Mouse (Mus musculus) c-Kit-positive CD71-negative TER-119-negative erythroid progenitor cells, embryonic 14.5 days (primary cell): ENCODE data around the gene Ssbp3.

Experiments
- DNase-seq: peaks from one replicate; pipeline ENCODE4 v3.0.0-alpha.2; 2013; ENCODE audit warnings: low read depth

Ssbp3 gene

DNA sequence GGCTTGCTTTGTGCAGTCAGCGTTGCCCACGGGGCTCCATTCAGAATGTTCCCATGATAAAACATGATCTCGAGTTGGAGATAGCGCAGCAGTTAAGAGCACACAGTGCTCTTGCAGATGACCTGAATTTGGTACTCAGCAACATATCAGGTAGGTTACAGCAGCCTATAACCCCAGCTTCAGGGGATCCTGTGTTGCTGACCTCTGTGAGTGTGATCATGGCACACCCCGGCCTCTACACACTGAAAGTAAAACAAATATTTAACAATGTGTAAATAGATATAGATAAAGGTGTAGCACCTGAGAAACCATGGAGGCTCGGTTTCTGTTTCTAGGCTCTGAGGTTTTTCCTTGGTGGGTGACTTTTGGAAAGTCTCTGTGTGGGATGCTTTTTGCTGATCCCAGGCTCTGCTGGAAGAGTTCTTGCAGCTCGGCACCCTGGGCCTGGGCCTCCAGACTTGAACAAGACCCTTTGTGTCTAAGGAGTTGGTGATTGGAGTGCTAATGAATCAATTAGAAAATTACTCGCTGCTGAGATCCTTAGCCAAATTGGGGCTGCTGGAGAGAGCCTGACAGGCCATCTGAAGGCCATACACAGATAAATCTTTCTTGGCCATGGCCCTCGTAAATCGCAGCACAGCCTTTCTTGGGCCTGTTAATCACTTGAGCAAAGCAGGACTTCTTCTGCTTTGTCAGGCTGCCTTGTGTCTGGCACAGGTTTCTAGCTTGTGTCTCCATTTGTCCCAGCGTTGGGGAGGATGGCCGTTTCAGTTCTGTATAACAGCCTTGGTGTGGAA is 49.2 kb downstream of the Ssbp3 start:
- DNase-seq = no peak

DNA sequence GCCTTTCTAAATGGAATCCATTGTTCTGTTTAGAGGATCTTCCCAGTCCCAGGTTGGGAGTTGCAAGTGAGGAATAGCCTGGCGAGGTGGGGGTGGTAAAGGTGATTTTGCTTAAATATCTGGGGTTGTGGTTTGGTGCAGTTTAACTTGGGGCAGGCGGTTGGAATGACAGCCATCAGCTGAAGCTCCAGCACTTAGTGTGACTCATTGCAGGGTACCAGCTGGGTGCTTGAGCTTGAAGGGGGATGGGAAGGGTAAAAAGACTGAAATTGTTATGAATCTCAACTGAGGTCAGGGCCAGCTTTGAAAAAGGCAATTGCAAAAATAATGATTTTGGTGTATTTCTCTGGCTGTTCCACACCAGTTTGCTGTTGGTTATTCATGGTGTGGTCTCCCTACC is 50.0 kb downstream of the Ssbp3 start:
- DNase-seq = no peak

DNA sequence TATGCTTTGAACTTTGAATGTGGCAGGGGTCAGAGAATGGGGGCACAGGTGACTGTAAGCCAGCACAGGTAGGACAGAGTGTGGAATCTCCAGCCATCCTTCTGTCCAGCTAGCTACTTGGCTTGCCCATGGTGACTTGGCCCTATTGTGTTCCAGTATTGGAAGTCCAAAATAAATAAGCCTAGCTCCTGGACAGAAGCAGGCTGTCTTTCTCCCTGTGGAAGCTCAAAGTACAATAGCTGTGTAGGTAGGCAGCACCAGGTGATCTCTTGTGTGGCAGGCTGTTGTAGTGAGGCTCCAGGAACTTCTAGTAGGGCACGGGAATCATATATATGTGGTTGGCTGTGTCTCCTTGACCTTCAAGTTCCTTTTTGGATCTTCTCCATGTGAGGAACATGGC is 50.8 kb downstream of the Ssbp3 start:
- no peak for DNase-seq

DNA sequence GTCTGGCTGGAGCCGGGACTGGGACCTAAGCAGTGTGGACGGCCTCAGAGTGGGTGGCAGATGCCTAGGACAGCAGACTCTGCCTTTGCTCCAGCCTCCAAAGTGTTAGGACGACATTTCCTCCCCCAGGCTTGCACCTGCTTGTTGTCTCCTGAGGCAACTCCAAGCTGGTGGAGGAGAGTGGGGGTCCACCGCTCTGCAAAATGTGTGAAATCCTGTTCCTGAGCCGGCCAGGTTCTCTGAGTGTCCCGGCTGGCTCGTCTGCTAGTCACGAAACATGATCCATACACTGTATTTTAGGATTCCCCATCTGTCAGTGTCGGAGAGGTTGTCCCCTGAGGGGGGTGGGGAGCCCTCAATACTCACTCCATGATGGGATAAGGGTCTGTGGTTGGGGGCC is 53.9 kb downstream of the Ssbp3 start:
- no peak for DNase-seq

DNA sequence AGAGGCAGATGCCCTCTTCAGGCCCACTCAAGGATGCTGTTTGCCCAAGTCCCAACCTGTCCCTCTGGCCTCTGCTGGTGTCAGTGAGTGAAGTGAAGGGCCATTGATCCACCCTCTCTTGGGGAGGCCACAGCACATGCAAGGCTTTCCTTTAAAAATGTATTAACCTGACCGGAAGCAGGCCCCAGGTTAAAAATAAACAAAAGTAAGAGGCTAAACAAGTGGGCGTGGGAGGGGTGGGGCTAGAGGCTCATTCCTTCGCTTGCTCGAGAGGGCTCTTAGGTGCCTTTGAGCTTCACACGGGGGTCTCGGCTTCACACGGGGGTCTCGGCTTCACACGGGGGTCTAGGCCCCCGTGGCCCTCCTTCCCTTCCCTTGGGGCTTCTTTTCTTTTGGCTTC is 54.5 kb downstream of the Ssbp3 start:
- no peak for DNase-seq

DNA sequence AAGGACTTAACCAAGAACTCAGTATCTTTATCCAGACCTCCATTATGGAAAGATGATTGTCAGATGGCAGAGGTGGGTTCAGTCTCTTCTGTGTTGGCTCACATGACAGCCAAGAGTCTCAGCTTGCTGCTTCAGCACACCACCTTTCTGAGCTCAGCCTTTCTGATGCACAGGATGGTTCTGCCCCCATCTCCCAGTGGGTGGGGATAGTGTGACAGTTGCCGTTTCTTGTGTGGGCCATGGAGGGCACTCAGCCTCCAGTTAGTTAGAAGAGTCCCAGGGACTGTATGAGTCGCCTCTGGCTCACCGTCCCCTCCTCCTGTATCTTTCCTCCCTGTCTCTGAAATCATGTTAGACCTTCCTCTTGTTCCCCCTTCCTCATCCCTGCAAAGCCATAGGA is 55.9 kb downstream of the Ssbp3 start:
- no peak for DNase-seq

DNA sequence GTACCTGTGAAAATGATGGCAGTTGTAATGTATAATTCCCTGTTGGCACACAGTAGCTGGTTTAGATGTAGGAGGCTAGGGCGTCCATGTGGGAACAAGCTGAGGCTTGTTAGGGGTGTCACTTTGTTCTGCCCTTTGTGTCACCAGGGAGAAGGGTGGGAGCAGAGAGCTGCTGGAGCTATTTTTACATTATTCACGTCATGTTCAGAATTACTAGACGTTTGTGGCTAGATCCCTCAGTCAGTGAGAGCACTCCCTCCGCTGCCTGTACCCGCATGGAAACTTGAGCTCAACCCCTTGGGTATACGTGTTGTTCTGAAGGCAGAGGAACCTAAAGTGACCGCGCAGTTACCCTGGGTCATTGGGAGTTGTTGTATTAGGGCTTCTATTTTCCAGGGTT is 58.4 kb downstream of the Ssbp3 start:
- no peak for DNase-seq

DNA sequence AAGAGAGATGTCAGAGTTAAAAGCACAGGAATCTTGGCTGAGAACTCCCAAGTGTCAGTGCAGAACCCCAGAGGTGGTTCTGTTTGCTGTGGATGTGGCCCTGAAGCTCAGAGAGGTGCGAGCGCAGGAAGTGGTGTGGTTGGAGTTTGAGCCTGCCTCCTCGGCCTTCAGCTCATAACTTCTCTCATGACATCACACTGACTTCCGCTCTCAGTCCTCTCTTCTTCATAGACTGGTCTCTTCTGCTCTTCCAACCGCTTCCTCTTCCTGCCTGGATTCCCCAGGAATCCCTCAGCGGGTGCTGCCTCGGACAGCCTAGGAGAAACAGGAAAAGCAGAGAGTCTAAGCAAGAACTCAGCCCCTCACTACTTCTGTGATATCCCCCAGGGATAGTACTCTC is 60.3 kb downstream of the Ssbp3 start:
- DNase-seq = no peak

DNA sequence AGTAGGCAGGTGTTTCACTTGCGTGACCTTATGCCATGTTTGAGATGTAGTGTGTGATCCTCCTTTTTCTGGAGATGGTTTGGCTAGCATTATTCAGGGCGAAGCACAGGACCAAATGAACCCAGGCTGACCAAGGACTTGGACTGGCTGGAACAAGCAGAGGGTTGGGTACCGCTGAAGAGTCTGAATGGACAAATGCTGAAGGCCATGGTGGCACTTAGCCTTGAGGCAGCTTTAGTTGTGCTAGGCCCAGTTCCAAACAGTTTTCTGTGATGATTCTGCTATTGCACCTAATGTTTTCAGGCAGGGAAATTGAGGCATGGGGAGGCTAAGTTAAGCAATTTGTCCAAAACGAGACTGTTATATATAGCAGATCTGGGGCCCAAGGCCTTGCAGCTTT is 61.6 kb downstream of the Ssbp3 start:
- DNase-seq = no peak

DNA sequence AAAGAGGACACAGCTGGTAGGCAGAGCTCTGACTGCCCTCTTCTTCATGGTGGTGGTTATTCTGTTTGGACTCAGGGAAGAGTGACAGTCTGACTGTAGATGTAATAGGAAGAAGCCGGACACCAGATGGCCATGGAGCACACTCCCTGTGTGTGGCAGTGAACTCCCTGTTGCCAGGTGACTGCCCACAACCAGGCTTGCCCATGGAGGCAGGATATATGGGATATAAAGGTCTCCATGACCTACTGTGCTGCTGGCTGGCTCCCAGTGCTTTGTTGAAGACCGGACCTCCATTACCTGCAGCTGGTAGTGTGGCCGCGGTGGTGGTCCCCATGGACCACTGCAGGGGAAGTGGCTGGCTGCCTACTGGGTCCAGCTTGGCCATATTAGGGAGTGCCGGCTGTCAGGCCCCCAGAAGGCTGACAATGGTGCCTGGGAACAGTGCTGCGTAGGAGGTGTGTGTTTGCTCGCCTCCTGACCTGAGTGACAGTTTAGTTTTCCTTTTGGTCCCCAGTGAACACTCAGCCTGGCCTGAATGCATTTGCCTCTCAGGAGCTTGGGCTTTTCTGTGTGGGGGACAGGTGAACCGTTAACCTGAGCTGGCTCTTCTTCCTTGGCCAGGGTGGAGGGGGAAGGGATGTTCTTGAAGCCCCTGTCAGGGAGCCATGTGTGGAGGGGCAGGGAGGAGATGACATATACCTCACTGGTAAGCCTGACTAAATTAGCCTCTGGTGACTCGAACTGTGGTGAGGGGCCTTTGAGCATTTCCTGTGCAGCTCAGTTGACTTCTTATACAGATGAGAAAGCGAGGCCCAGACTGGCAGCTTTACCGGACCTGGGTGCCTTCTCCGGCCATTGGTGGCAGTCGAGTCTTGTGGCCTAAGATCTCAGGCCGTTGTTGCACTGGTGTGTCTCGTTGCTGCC is 62.2 kb downstream of the Ssbp3 start:
- no peak for DNase-seq

DNA sequence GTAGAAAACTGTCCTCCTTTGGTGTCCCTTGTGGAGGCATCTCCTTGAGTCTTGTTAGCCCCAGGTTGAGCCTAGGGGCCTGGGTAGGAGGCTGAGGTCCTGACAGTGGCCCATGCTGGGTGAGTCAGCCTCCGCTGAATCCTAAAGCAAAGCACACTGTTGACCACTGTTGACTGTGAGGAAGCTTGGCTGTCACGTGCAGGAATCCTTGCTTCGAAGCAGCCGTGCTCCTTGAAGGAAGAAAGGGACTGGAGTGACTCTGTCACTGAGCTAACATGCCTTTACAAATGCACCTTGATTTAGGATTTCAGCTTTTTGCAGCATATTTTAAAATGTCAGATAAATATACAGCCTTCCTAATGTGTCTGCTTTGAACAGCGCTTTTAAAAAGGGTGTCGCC is 64.8 kb downstream of the Ssbp3 start:
- no peak for DNase-seq

DNA sequence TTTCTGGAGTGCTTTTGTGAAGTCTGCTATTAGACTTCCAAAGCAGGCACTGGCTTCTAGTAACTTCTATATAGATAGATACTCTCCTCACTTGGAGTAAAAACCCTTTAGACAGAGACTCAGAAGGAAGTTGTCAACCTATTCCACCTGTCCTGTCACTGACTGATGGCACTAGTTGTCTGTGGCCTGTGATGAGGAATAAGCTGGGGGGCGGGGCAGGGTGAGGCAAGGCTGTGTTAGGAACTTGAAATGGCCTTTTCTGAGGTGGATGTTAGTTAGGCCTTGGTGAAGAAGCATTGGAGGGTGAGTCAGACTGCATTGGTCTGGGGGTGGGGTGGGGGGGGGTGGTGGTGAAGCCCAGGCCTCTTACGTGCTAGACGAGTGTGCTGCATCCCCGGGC is 65.4 kb downstream of the Ssbp3 start:
- DNase-seq = no peak

DNA sequence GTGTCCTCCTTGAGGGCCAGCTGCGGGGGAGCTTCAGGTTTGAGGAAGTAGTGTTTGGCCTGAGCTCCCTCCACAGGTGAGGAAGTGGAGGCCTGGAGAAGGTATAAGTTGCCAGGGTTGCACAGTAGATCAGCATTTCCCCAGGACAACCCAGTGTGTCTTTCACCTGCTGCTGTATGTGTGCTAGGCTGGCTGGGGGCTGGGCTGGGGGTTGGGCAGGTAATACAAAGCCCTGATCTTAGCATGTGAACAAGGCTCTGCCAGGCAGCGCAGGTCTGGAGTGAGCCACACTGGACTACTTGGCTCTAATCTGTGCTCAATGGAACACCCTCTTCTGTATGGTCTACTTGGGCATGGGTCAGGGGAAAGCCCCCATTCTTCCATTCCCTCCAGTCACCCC is 66.1 kb downstream of the Ssbp3 start:
- DNase-seq = no peak

DNA sequence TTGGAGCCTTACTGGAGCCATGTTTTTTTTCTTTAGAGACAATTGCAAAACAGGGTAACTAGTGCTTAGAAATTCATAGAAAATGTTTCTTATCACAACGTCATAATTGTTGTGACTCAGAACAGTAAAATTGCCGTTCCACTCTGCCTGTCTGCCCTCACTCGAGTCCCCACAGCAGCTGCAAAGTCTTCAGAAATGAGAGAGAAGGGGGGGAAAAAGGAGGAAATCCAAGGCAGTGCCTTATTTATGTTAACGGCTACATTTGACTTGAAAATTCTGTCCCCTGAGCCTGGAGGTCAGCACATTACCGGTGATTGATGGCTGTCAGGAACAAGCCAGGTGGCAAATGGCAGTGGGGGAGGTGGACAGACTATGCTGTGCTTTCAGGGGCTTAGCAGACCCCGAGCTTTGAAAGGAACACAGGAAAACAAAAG is 66.7 kb downstream of the Ssbp3 start:
- no peak for DNase-seq

DNA sequence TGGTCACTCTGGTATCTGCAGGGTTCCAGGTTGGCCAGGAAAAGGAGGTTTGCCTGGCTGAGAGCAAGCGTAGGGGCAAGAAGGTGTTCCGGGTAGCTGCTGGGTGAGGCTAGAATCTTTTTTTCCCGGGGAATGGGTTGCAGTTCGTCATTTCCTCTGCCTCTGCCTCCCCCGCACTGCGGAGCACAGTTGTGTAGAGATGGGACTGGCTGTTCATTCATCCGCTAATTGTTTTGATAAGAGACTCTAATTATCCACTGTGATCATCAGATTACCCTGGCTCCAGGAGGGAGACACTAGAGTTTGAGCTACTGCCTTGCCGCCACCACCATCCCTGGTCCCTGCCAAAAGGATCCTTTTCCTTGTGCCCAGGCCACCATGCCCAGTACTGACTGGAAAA is 67.9 kb downstream of the Ssbp3 start:
- DNase-seq = no peak

DNA sequence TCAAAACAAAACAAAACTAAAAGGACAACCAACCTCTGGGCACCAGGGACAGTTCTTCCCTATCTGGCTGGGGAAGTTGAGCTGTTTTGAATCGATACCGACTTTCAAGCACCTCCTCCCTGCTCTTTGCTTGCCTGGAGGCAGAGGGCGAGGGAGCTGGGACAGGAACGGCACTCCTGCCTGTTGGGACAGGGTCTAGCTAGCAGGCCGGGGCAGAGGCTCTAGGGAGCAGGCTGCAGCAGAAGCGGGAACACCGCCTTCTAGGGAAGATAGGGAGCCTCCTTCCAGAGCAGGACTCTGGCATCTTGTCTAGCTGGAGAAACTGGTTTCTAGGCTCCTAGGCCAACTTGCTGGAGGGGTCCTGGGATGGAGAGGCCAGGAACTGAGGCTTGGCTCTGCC is 70.2 kb downstream of the Ssbp3 start:
- DNase-seq = no peak

DNA sequence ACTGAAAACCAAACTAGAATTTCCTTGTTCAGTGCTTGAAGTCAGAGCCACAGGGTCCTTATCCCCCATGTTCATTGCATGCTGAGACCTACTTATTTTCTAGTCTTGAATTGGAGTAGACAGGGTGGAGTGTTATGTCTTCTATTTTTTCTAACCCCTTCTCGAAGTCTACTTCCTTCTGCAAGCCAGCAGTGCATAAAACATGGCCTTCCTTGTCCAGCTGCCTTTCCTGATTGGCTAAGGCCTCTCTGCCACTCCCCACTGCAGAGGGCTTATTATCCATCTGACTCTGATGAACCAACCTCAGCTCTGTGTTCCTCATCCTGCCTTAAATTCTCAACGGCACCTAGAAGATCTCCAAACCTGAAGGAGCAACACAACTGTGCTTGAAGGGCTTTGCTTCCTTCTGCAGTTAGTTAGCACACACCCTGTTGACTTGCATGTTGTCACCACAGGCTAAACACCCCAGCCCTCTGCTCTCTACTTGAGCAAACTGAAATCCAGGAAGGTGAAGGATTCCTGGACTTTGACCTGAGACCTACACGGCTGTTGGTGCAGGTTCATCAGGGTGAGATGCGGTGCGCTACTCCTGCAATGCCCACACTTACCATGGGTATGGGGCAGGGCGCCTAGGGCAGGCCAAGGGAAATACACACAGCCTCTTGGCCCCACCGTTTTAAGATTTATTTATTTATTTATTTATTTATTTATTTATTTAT is 71.0 kb downstream of the Ssbp3 start:
- DNase-seq = no peak

DNA sequence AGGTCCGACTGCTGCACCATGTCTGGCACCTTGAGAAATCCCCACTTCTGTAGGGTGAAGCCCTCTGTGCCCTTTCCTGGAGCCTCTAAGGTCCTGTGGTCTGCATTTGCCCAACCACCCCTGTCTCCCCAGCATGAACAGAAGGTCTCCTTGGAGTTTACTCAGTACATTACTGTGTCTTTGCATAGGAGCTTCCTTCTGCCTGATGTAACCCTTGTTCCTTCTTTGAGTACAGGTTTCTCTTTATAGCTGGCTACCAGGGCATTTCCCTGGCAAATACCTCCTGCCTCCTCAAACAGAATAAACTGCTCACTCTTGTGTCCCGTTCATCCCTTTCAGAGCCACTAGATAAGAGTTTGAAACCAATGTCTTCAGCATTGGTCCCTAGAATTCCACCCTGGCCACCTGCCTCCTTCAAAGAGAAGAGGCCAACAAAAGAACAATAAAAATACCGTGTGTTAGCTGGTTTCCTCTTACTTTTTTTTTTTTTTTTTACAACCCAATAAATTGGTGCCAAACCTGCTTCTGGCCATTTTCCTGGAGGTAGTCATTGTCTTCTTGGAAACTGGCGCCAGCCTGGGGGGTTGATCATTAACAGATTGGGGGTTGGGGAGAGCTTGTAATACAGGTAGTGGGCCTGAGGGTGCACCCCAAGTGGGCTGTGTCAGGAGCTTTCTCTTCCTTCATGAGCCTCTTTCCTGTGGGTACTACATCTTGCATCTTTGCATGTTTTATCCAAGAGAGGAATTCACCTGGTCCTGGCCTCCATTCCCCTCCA is 72.0 kb downstream of the Ssbp3 start:
- DNase-seq = no peak

DNA sequence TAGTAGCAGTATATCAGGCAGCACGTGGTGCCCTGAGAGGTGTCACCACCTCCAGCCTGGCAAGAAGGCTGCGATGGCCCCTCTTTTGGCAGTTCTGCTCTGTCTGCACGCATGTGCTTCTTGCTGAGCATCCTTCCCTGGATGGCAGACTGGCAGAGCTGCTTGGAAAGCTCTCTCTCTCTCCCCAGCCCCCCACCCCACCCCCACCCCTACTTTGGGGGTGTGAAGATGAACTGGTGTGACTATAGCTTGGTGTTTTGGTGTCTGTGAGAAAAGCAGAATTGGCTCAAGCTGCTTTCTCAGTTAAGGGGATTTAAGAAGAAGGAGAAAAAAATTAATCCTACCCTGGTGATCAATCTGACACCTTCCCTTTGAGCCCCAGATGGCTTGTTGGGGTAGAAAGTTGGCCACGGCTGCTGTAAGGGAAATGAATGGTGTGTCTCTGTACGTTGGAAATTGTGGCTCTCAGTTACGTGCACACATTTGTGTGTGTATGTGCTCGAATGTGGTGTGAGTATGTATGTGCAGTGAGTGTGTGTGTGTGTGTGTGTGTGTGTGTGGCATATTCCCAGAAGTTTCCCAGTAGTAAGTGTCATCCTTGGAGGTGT is 73.5 kb downstream of the Ssbp3 start:
- DNase-seq = no peak

DNA sequence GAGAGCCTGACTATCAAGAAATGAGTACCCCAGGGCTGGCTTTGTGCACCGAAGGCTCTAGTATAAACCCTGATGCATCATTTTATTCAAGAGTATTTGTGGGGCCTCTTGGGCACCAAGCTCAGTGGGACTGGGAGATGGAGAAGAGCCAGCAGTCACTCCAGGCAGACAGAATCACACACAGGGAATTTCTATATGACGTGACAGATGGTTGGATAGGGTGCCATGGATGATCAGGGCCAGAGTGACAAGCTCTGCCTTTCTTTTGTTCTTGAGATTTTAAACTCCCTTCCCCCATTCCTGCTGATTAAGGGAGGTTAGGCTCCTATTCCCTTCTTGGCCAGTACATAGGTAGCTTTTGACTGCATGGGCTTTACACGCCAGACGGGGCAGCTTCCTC is 74.8 kb downstream of the Ssbp3 start:
- no peak for DNase-seq
